Mouse (Mus musculus): ENCODE measurements around the gene Cyb5r3.

GRCm38 (mm10) chr15:83221721-83222120, 49.3 kb upstream of the Cyb5r3 start:
- no peak for TF ChIP-seq RCOR1 (IDR thresholded peaks at IDR 0.05; ENCODE audit: low read depth, low read length)
- no peak for TF ChIP-seq EP300 (IDR thresholded peaks at IDR 0.05; ENCODE audit: low read depth in 1 of 2, low read length in 2 of 2)
- no peak for TF ChIP-seq GATA1 (IDR thresholded peaks at IDR 0.05; ENCODE audit: low read depth, low read length)
- TF ChIP-seq MAFK (IDR thresholded peaks at IDR 0.05; ENCODE audit: borderline replicate concordance, low read depth, low read length): no peak
- no peak for TF ChIP-seq TBP (IDR thresholded peaks at IDR 0.05; ENCODE audit: low read depth, low read length)
- no peak for TF ChIP-seq NRF1 (IDR thresholded peaks at IDR 0.05; ENCODE audit: insufficient read depth, low read depth, low read length, poor library complexity, severe bottlenecking)
- no peak for TF ChIP-seq CTCF (IDR thresholded peaks at IDR 0.05 in 2 of 3, conservative IDR thresholded peaks at IDR 0.05 in 1 of 3; ENCODE audit: control insufficient read depth in 1 of 3, insufficient read depth in 1 of 3, low read depth in 2 of 3, low read length in 3 of 3, poor library complexity in 1 of 3, severe bottlenecking in 1 of 3)
- no peak for TF ChIP-seq MAX (IDR thresholded peaks at IDR 0.05; ENCODE audit: low read length)
- TF ChIP-seq POLR2A (IDR thresholded peaks at IDR 0.05; ENCODE audit: control insufficient read depth in 1 of 2, insufficient read depth in 1 of 2, low read depth in 1 of 2, low read length in 2 of 2, poor library complexity in 1 of 2): no peak
- no peak for TF ChIP-seq MYC (IDR thresholded peaks at IDR 0.05; ENCODE audit: low read depth, low read length)
- no peak for TF ChIP-seq JUND (IDR thresholded peaks at IDR 0.05; ENCODE audit: low read depth, low read length)
- no peak for TF ChIP-seq UBTF (IDR thresholded peaks at IDR 0.05; ENCODE audit: borderline replicate concordance, insufficient read depth, low read depth, low read length)
- no peak for TF ChIP-seq TAL1 (IDR thresholded peaks at IDR 0.05; ENCODE audit: low read length)
- TF ChIP-seq MXI1 (IDR thresholded peaks at IDR 0.05; ENCODE audit: low read depth, low read length): no peak
